Mouse (Mus musculus) forebrain, embryonic 12.5 days (tissue): ENCODE measurements around the gene Mfap1b. TPM values are rescaled to one million over a fixed set of nuclear protein-coding genes. Genes with fewer than 3 reads are reported as not detected.

Experiments
- ATAC-seq: fragments of 200-750 bp; cut with Nextera tagmentation; 2 replicates; pipeline ENCODE4 v1.8.0; 2017; ENCODE audit warnings: moderate TSS enrichment; ENCODE audit not compliant: low FRiP score
- H3K27ac ChIP-seq: fragments of 300-500 bp; sonication (generic); 2 replicates; pipeline ENCODE4 v1.5.1; 2016; ENCODE audit warnings: mild to moderate bottlenecking
- H3K27me3 ChIP-seq: fragments of 300-500 bp; sonication (generic); 2 replicates; pipeline ENCODE4 v1.6.1; 2016; ENCODE audit warnings: mild to moderate bottlenecking
- H3K36me3 ChIP-seq: fragments of 300-500 bp; sonication (generic); replicated peaks from 2 replicates; pipeline ENCODE4 v1.6.1; 2016; ENCODE audit warnings: mild to moderate bottlenecking
- H3K4me1 ChIP-seq: fragments of 300-500 bp; sonication (generic); 2 replicates; pipeline ENCODE4 v1.6.1; 2016
- H3K4me2 ChIP-seq: fragments of 300-500 bp; sonication (generic); 2 replicates; pipeline ENCODE4 v1.6.1; 2016; ENCODE audit warnings: mild to moderate bottlenecking, moderate library complexity
- H3K4me3 ChIP-seq: fragments of 300-500 bp; sonication (generic); replicated peaks from 2 replicates; pipeline ENCODE4 v1.5.1; 2016; ENCODE audit warnings: mild to moderate bottlenecking
- H3K9ac ChIP-seq: fragments of 300-500 bp; sonication (generic); 2 replicates; pipeline ENCODE4 v1.6.1; 2016; ENCODE audit warnings: mild to moderate bottlenecking
- H3K9me3 ChIP-seq: fragments of 300-500 bp; sonication (generic); 2 replicates; pipeline ENCODE4 v1.6.1; 2016
- WGBS: fragments of 180-500 bp; shearing (Covaris S2); methylation state at CpG from one replicate; pipeline ENCODE4 v1.1.7; 2016; 5-methylcytosine and 5-hydroxymethylcytosine counted together
- microRNA-seq: library from miRNA; unstranded; fragments of <30 nt; microRNA quantifications from one replicate; pipeline ENCODE4, GENCODE M21; 2017
- polyA plus RNA-seq: library from polyadenylated mRNA; unstranded; fragments of >200 nt; fragmentation: Nextera tagmentation; extraction: Ambion mirVana; gene quantifications from 2 replicates; pipeline ENCODE4 v1.2.1, GENCODE M21; 2016

Mfap1b gene
- polyA plus RNA-seq, 1 experiment from 2014 or later, result 67.6 TPM

DNA sequence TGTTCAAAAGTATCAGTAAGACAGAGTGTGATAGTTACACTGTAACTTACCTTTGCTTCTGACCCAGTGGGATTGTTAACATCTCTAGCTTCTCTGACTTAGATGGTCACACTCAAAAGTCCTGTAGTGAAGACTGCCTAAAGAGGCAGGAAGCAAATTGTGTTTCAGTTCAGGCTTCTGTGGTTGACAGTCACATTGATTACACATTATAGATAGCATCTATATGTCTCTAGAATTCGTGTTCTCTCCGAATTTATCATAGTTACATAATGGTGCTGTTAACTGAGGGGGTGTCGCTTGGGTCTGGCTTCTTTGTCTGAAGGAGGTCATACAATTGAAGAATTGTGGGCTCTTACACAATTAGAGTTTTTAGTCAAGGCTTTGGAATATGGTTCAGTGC, 58.8 kb downstream of the Mfap1b start:
- no peaks in the 10 kb centered on the region for H3K27me3 ChIP-seq
- H3K4me3 ChIP-seq, result peak overlapping the region; percentile 98
- no peak for ATAC-seq
- H3K36me3 ChIP-seq, result peaks cover 33% of the 10 kb centered on the region
- peak overlapping the region; percentile 67 for H3K4me2 ChIP-seq
- H3K9ac ChIP-seq, result peak overlapping the region; percentile 100
- 61% methylated on average over 3 of the region's 3 CpGs for WGBS
- no peak overlapping the region for H3K27ac ChIP-seq
- peaks cover 32% of the 10 kb centered on the region for H3K4me1 ChIP-seq
- H3K9me3 ChIP-seq, result no peaks in the 10 kb centered on the region

DNA sequence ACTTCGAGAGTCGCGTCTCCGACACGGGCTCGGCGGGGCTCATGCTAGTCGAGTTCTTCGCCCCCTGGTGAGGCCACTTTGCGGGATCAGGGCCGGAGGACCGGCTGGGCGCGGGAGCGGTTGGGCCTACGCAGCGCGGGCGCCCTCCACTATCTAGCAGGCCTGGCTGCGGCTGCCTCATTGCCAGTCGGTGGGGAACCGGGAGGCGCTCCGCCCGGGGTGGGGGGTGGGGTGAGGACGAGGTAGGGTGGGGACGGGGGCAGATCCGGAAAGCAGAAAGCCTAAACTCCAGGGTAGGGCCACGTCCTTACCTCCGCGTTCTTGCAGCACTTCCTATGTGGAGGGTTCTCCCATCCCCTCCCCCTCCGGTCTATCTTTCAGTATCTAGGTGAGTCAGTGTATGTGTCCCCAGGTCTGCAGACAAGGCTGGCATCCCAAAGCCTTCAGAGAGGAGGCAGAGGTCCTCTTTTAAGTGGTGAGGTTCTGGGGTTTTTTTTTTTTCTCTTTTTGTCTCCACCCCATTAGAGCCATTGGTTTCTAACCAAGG, 59.7 kb downstream of the Mfap1b start:
- Histone ChIP-seq H3K27me3 (no peaks in the 10 kb centered on the region), H3K27ac (peak overlapping the region; percentile 97), H3K9me3 (no peaks in the 10 kb centered on the region), H3K36me3 (peaks cover 29% of the 10 kb centered on the region), H3K9ac (peak overlapping the region; percentile 100), H3K4me2 (peak overlapping the region; percentile 67), H3K4me1 (peaks cover 32% of the 10 kb centered on the region), H3K4me3 (peak overlapping the region; percentile 98)
- WGBS, result under 1% methylated on average over 32 of the region's 32 CpGs
- peak; percentile 56 for ATAC-seq

DNA sequence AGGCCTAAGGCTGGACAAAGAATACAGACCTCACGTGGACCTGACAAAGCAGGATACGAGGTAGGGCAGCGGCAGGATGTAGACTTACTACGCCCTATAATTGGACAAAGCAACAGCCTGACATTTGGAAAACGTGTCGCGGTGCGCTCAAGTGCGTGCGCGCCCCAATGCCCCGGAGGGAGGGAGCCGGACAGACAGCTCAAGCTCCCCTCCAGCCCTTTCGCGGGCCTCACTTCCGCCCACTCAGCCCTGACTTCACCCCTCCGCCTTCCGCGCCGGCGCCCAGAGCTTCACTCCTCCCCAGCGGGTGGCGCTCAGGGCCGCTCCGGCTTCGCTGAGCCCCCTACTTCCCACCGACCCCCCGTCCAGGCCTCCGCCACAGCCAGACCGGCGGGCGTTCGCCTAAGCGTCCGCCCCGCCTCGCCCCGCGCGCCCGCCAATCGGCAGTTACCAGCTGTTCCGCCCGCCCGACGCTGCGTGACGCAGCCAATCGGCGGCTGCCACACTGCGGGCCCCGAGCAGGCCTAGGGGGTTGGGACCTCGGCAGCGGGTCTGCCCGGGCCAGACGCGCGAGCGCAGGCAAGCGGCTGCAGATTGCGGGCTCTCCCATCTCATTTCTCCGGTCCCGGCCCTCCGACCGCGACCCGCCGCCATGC, 60.4 kb downstream of the Mfap1b start, which contains the start of the genes Pdia3 and Catsper2:
Gene Pdia3, plus strand, starts transcription at position 389 of the 656 bp plus-strand sequence.
Gene Catsper2, minus strand, starts transcription at position 406 of the 656 bp plus-strand sequence.
- Histone ChIP-seq H3K27ac (peak within 1 kb of the TSS; percentile 97), H3K4me2 (peak within 1 kb of the TSS; percentile 67), H3K9me3 (no peaks in the 10 kb centered on the region), H3K36me3 (peaks cover 22% of the 10 kb centered on the region), H3K4me3 (peak within 1 kb of the TSS; percentile 98), H3K27me3 (no peaks in the 10 kb centered on the region), H3K4me1 (peaks cover 32% of the 10 kb centered on the region), H3K9ac (peak within 1 kb of the TSS; percentile 100)
- WGBS, result 0% methylated on average over 58 of the region's 68 CpGs
- peak; percentile 99 for ATAC-seq

GRCm38 (mm10) chr2:121412843-121413386, 61.0 kb downstream of the Mfap1b start:
- Histone ChIP-seq H3K27ac (peak overlapping the region; percentile 97), H3K4me3 (peak overlapping the region; percentile 98), H3K4me2 (peak overlapping the region; percentile 57), H3K9me3 (no peaks in the 10 kb centered on the region), H3K36me3 (peaks cover 16% of the 10 kb centered on the region), H3K9ac (peak overlapping the region; percentile 68), H3K27me3 (no peaks in the 10 kb centered on the region), H3K4me1 (peaks cover 32% of the 10 kb centered on the region)
- WGBS, result 14% methylated on average over 4 of the region's 4 CpGs
- no peak for ATAC-seq

Small RNA genes lying within 50 kb of the gene (microRNA-seq; reads per million reads assigned to microRNA genes)
- gene Gm22953, result not detected

Other genes starting within 250 kb of the Mfap1b start
- gene Trp53bp1, start 202.7 kb downstream of the Mfap1b start, polyA plus RNA-seq, result 216 and 229 TPM in 2 replicates
- gene Map1a, start 184.5 kb downstream of the Mfap1b start, polyA plus RNA-seq, result 9.3 and 12.7 TPM in 2 replicates
- gene Ppip5k1, start 118.7 kb downstream of the Mfap1b start, polyA plus RNA-seq, result 12.5 and 14.5 TPM in 2 replicates
- gene Ckmt1, start 116.4 kb downstream of the Mfap1b start, polyA plus RNA-seq, result 8.5 and 14.4 TPM in 2 replicates
- not detected in 2 replicates for gene Strc, start 86.9 kb downstream of the Mfap1b start, polyA plus RNA-seq
- 416 and 432 TPM in 2 replicates for gene Pdia3, start 60.3 kb downstream of the Mfap1b start, polyA plus RNA-seq
- 2.9 and 3.6 TPM in 2 replicates for gene Catsper2, start 60.3 kb downstream of the Mfap1b start, polyA plus RNA-seq
- 6.9 and 12.4 TPM in 2 replicates for gene Ell3, start 29.8 kb downstream of the Mfap1b start, polyA plus RNA-seq
- 456 and 479 TPM in 2 replicates for gene Serf2, start 24.9 kb downstream of the Mfap1b start, polyA plus RNA-seq
- 124 and 130 TPM in 2 replicates for gene Hypk, start 20.8 kb downstream of the Mfap1b start, polyA plus RNA-seq
- gene Serinc4, start 17.3 kb downstream of the Mfap1b start, polyA plus RNA-seq, result 0.85 and 0.88 TPM in 2 replicates
- 30.2 and 34.6 TPM in 2 replicates for gene Mfap1a, start 32.6 kb upstream of the Mfap1b start, polyA plus RNA-seq
- 15.5 and 15.7 TPM in 2 replicates for gene Wdr76, start 32.7 kb upstream of the Mfap1b start, polyA plus RNA-seq